Mouse (Mus musculus): ENCODE data around the gene Cnga3.
A peak's percentile ranks its signal among the peaks of the same experiment; 100 is the strongest.

Cnga3 gene

GRCm38 (mm10) chr1:37214144-37214543 lies at the start of gene Cnga3:
Gene Cnga3, plus strand, starts transcription at chr1:37214434.
- DNase-seq = no peak

GRCm38 (mm10) chr1:37166066-37166465 lies 48.2 kb upstream of the Cnga3 start:
- no peak for DNase-seq

GRCm38 (mm10) chr1:37167918-37168317 lies 46.3 kb upstream of the Cnga3 start:
- DNase-seq = no peak

- DNase-seq = no peak
Observed at GRCm38 (mm10) chr1:37177874-37178273, 36.4 kb upstream of the Cnga3 start.

- no peak for DNase-seq
Observed at GRCm38 (mm10) chr1:37179852-37180251, 34.4 kb upstream of the Cnga3 start.

- no peak for DNase-seq
Observed at GRCm38 (mm10) chr1:37187050-37187449, 27.2 kb upstream of the Cnga3 start.

- peak; percentile 11 for DNase-seq
Observed at GRCm38 (mm10) chr1:37194607-37195006, 19.6 kb upstream of the Cnga3 start.

GRCm38 (mm10) chr1:37201406-37201805 lies 12.8 kb upstream of the Cnga3 start:
- DNase-seq = no peak

- DNase-seq = peak; percentile 18
Observed at GRCm38 (mm10) chr1:37207743-37208142, 6.5 kb upstream of the Cnga3 start.

- no peak for DNase-seq
Observed at GRCm38 (mm10) chr1:37212375-37212774, 1.9 kb upstream of the Cnga3 start.

- peak; percentile 77 for DNase-seq
Observed at GRCm38 (mm10) chr1:37218386-37218785, 4.2 kb downstream of the Cnga3 start.

- DNase-seq = no peak
Observed at GRCm38 (mm10) chr1:37219593-37219992, 5.4 kb downstream of the Cnga3 start.

- no peak for DNase-seq
Observed at GRCm38 (mm10) chr1:37220134-37220907, 6.1 kb downstream of the Cnga3 start.

GRCm38 (mm10) chr1:37222002-37222401 lies 7.8 kb downstream of the Cnga3 start:
- DNase-seq = no peak

- no peak for DNase-seq
Observed at GRCm38 (mm10) chr1:37230404-37230803, 16.2 kb downstream of the Cnga3 start.

- DNase-seq = peak; percentile 62
Observed at GRCm38 (mm10) chr1:37231295-37231701, 17.1 kb downstream of the Cnga3 start.

- no peak for DNase-seq
Observed at GRCm38 (mm10) chr1:37239045-37239635, 24.9 kb downstream of the Cnga3 start.

GRCm38 (mm10) chr1:37242253-37242652 lies 28.0 kb downstream of the Cnga3 start:
- no peak for DNase-seq

- no peak for DNase-seq
Observed at GRCm38 (mm10) chr1:37246476-37246875, 32.2 kb downstream of the Cnga3 start.

GRCm38 (mm10) chr1:37248406-37248805 lies 34.2 kb downstream of the Cnga3 start:
- peak; percentile 34 for DNase-seq

- DNase-seq = peak; percentile 87
Observed at GRCm38 (mm10) chr1:37250643-37251310, 36.5 kb downstream of the Cnga3 start.

- DNase-seq = no peak
Observed at GRCm38 (mm10) chr1:37258443-37258842, 44.2 kb downstream of the Cnga3 start.

GRCm38 (mm10) chr1:37272464-37272863 lies 58.2 kb downstream of the Cnga3 start:
- DNase-seq = peak; percentile 70

GRCm38 (mm10) chr1:37286556-37286955 lies 72.3 kb downstream of the Cnga3 start:
- DNase-seq = no peak
